Mouse (Mus musculus): ENCODE results near the gene Supt5.

DNA sequence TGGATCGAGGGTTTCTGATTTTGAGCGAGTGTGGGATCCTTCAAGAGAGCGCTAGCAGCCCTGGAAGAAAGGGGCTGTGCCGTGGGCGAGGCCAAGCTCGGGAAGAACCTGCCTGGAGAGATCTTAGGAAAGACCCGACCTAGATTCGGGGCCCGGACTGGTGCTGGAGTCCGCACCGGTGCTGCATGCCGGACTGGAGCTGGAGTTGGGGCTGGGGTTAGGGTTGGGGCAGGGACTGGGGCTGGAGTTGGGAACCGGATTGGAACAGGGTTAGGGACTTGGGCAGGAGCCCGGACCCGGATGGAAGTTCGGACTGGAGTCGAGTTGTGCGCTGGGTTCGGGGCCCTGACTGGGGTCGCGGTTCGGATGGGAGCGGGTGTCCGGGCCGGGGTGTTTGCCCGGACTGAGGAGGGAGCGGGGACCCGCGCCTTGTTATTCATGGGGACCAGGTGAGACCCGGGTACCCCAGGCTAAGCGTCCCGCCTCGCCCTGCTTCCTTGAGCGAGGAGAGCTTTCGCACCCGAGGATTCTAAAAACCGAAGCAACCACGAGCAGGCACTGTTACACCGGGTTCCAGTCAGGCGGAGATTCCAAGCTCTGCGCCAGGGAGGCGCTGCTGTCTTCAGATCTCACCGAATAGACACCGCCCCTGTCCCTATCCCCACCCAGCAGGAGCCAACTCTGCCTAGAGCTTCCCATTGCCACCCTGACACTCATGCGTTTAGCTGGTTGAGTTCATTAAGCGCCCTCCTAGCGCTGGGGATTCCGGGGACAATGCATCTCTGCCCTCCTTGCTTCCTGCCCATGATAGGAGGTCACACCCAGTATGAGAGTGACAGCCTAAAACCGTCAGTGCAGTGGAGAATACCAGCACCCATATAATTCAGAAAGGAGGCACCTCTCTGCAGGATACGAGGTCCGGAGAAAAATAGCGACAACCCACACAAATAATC is 47.6 kb downstream of the Supt5 start, which contains the start of gene Selenov:
- TF ChIP-seq POLR2A (IDR thresholded peaks at IDR 0.05; ENCODE audit: low read depth, low read length): no peak
- TF ChIP-seq CTCF (IDR thresholded peaks at IDR 0.05; ENCODE audit: extremely low read depth, insufficient read depth, insufficient read length, insufficient replicate concordance): no peak
